Mouse (Mus musculus) left cerebral cortex, adult 2 months (tissue): ENCODE results near the gene Fam181a. TPM values are rescaled to one million over a fixed set of nuclear protein-coding genes. Genes with fewer than 3 reads are reported as not detected.
A peak's percentile ranks its signal among the peaks of the same experiment; 100 is the strongest.

Experiments
- DNase-seq, 2 experiments: peaks; one replicate each; pipeline ENCODE4 v3.0.0; 2021 to 2022; ENCODE audit warnings: low spot score in 2 of 2, mixed read lengths in 1 of 2; ENCODE audit errors: extremely low spot score in 1 of 2
- H3K27ac ChIP-seq: fragments of 200-600 bp; 2 replicates; pipeline ENCODE4 v1.8.1; 2022
- H3K4me3 ChIP-seq: fragments of 200-600 bp; 2 replicates; pipeline ENCODE4 v1.8.1; 2022
- CTCF ChIP-seq: fragments of 200-600 bp; IDR thresholded peaks from 2 replicates; pipeline ENCODE4 v1.8.1; 2022; ENCODE audit warnings: antibody characterized with exemption, mild to moderate bottlenecking, moderate library complexity
- intact Hi-C: fragments of 180-260 bp; cut with DNase I; formaldehyde crosslinking; loops from one replicate; pipeline ENCODE4 v1.15.1; 2025
- total RNA-seq, 2 experiments: library from RNA; stranded (reverse); gene quantifications; 2 replicates each; pipeline ENCODE4 v1.2.3; 2021

Fam181a gene
- total RNA-seq, 2 experiments from 2014 or later, result 1.6 to 2.6 TPM

GRCm38 (mm10) chr12:103322801-103323200 lies 12.0 kb downstream of the Fam181a start:
- peak in 1 of 2 experiments; percentile 53 for DNase-seq
- Histone ChIP-seq H3K4me3 (no peak overlapping the region), H3K27ac (no peak overlapping the region)
- intact Hi-C loops, result loop anchor here (5.0 kb wide), 1 partner anchor 180 kb away; no protein-coding TSS in a partner anchor
- TF ChIP-seq CTCF, result peak; percentile 78

- intact Hi-C loops, result loop anchor here (1.0 to 5.0 kb wide), 4 partner anchors 19 to 167 kb away; no protein-coding TSS in a partner anchor
- peak; percentile 83 to 90 for DNase-seq
- Histone ChIP-seq H3K27ac (no peak overlapping the region), H3K4me3 (peak overlapping the region; percentile 25; the same call in 1 of the 2 replicates)
- TF ChIP-seq CTCF, result peak; percentile 92
These were observed 14.5 kb downstream of the Fam181a start for GRCm38 (mm10) chr12:103325156-103325857.

GRCm38 (mm10) chr12:103326569-103326968 lies 15.8 kb downstream of the Fam181a start:
- H3K27ac ChIP-seq, result no peak overlapping the region
- intact Hi-C loops, result loop anchor here (5.0 kb wide), 1 partner anchor 166 kb away; no protein-coding TSS in a partner anchor
- no peak for TF ChIP-seq CTCF
- no peak for DNase-seq
- no peak overlapping the region for H3K4me3 ChIP-seq

GRCm38 (mm10) chr12:103327107-103327506 lies 16.3 kb downstream of the Fam181a start:
- TF ChIP-seq CTCF, result no peak
- intact Hi-C loops, result loop anchor here (5.0 kb wide), 1 partner anchor 165 kb away; no protein-coding TSS in a partner anchor
- H3K4me3 ChIP-seq, result no peak overlapping the region
- DNase-seq, result no peak
- no peak overlapping the region for H3K27ac ChIP-seq

GRCm38 (mm10) chr12:103328448-103329191 lies 17.8 kb downstream of the Fam181a start:
- intact Hi-C loops, result loop anchor here (5.0 kb wide), 1 partner anchor 164 kb away; no protein-coding TSS in a partner anchor
- H3K27ac ChIP-seq, result no peak overlapping the region
- H3K4me3 ChIP-seq, result no peak overlapping the region
- TF ChIP-seq CTCF, result no peak
- DNase-seq, result no peak

GRCm38 (mm10) chr12:103331491-103331890 lies 20.7 kb downstream of the Fam181a start:
- no peak for TF ChIP-seq CTCF
- no peak for DNase-seq
- intact Hi-C loops, result no loop called here
- Histone ChIP-seq H3K4me3 (no peak overlapping the region), H3K27ac (no peak overlapping the region)

- intact Hi-C loops, result no loop called here
- H3K27ac ChIP-seq, result no peak overlapping the region
- DNase-seq, result no peak
- no peak for TF ChIP-seq CTCF
- no peak overlapping the region for H3K4me3 ChIP-seq
These were observed 22.1 kb downstream of the Fam181a start for GRCm38 (mm10) chr12:103332879-103333278.

- no peak for DNase-seq
- intact Hi-C loops, result no loop called here
- no peak overlapping the region for H3K4me3 ChIP-seq
- TF ChIP-seq CTCF, result no peak
- no peak overlapping the region for H3K27ac ChIP-seq
These were observed 22.7 kb downstream of the Fam181a start for GRCm38 (mm10) chr12:103333426-103333825.

GRCm38 (mm10) chr12:103336766-103337165 lies 26.0 kb downstream of the Fam181a start:
- intact Hi-C loops, result no loop called here
- no peak overlapping the region for H3K27ac ChIP-seq
- H3K4me3 ChIP-seq, result no peak overlapping the region
- no peak for DNase-seq
- no peak for TF ChIP-seq CTCF

- intact Hi-C loops, result no loop called here
- DNase-seq, result no peak
- no peak for TF ChIP-seq CTCF
- Histone ChIP-seq H3K4me3 (no peak overlapping the region), H3K27ac (no peak overlapping the region)
These were observed 27.5 kb downstream of the Fam181a start for GRCm38 (mm10) chr12:103338162-103338798.

GRCm38 (mm10) chr12:103341212-103341611 lies 30.4 kb downstream of the Fam181a start:
- no peak for TF ChIP-seq CTCF
- no peak for DNase-seq
- intact Hi-C loops, result no loop called here
- no peak overlapping the region for H3K4me3 ChIP-seq
- H3K27ac ChIP-seq, result no peak overlapping the region

GRCm38 (mm10) chr12:103343456-103343855 lies 32.7 kb downstream of the Fam181a start:
- no peak overlapping the region for H3K4me3 ChIP-seq
- H3K27ac ChIP-seq, result no peak overlapping the region
- no peak for DNase-seq
- no peak for TF ChIP-seq CTCF
- intact Hi-C loops, result no loop called here
